Mouse (Mus musculus) thymus, adult 18-20 months (tissue): Measurements from ENCODE around the gene Zfp341.

Experiments used
- DNase-seq, 2 experiments: peaks; one replicate each; pipeline ENCODE4 v3.0.0; 2022; ENCODE audit warnings: mixed read lengths in 2 of 2

Gene Zfp341

DNA sequence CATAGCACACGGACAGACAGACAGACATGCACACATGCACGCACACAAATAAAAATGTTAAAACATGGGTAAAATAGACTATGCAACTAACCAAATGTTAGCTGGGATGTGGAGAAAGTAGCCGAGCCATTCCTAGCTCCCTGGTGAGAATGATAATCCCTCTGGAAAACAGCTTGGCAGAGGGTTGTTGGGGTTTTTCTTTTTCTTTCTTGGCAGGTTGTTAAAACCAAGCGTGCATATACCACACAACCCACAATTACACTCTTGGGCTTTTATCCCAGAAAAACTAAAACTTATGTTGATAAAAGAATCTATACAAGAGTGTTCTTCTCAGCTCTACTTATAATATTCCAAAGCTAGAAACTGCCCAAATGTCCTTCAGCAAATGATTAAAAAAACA, 24.0 kb upstream of the Zfp341 start:
- DNase-seq: no peak

DNA sequence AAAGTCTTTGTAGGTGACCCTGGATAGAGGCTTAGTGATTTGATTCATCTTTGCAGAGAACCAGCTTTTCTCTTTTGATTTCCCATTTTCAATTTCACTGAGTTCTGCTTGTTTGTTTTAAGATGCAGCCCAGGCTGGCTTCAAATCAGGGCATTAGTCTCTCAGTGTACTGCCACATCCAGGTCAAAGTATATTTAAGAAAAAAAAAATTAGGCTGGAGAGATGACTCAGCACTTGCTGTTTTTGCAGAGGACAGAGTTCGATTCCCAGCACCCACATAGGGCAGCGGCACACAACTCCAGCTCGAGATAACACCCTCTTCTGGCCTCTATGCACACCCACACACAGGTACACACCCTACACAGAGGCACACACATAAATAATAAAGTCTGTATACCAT, 21.9 kb upstream of the Zfp341 start:
- no peak for DNase-seq

DNA sequence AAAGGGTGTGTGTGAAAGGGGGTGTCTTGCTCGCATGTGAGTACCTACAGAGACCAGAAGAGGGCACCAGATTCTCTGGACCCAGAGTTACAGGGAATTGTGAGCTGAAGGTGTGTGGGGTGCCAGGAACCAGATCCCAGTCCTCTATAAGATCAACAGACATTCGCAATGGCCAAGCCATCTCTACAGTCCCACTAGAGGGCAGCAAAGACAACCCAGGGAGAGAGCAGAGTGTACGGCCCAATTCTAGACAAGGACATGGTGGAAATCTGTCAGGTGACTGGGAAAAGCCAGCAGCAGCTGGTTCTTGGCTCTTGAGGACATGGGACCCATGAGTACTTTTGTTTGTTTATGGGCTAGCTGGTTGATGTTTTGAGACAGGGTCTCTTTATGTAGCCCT, 20.1 kb upstream of the Zfp341 start:
- peak in 1 of 2 experiments; percentile 50 for DNase-seq

- no peak for DNase-seq
Observed at GRCm38 (mm10) chr2:154595775-154596174, 17.3 kb upstream of the Zfp341 start.

GRCm38 (mm10) chr2:154597399-154597798, 15.7 kb upstream of the Zfp341 start:
- no peak for DNase-seq

DNA sequence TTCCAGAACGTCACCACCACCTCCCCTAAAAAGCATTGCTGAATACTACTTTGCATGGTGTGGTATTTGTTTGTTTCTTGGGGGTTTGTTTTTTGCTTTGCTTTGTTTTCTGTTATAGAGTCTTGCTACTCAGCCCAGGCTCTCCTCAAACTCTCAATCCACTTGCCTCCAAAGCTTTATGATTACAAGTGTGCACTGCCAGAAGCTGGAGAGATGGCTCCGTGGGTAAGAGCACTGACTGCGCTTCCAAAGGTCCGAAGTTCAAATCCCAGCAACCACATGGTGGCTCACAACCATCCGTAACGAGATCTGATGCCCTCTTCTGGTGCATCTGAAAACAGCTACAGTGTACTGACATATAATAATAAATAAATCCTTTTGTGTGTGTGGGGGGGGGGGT, 12.5 kb upstream of the Zfp341 start:
- DNase-seq: no peak

DNA sequence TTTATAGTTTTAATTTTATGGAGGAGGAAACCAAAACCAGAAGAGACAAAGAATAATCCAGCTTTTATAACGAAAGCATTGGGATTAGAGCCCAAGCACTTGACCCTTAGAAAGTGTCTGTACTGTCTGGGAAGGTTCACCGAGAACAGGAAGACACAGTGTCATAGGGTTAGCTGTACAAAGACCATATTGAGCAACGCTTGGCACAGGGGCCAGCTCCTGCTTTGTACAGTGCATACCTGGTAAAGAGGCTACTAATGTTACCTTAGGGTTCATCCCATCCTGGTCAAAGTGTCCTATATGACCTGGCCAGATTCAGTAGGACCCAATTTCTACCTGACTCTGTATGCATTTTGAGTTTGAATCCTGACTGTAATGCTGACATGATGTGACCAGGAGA, 11.8 kb upstream of the Zfp341 start:
- no peak for DNase-seq

- no peak for DNase-seq
Observed at GRCm38 (mm10) chr2:154603007-154603637, 10.0 kb upstream of the Zfp341 start.

- DNase-seq: peak; percentile 92 to 98
Observed at GRCm38 (mm10) chr2:154603638-154604153, 9.4 kb upstream of the Zfp341 start, which contains the start of gene Pxmp4. Gene Pxmp4, minus strand, starts transcription at chr2:154603708.

- peak; percentile 45 to 61 for DNase-seq
Observed at GRCm38 (mm10) chr2:154604156-154604555, 8.9 kb upstream of the Zfp341 start.

GRCm38 (mm10) chr2:154606965-154607364, 6.1 kb upstream of the Zfp341 start:
- DNase-seq: no peak

DNA sequence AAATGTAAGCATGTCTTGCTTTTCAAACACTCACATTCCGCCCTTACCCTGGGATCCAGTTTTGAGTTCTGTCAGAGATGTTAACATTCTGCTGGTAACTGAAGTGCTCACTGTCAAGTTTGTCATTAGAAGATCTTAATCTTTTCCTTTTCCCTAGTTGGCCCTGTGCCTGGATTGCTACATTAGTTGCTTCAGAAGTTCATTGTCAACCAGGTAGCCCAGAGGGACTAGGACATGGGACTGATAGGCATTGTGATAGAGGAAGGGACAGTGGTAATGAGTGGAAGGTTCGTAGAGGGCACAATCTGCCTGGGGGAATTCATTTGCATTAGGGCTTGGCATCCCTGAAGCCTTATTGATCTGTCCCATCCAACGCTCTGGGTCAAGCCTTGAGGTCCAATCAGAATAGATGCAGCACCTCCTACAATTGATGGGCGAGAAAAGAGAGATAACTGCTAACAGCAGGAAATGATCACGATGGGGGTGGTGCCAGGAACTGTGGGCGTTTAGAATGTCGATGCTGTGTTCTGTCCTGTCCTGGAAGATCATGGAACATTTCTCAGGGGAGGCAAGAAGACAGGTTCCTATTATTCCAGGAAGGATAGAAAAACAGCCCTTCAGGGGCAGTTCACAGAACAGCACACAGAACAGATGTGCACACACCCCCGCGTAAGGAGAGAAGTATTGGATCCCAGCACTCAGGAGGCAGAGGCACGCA, 3.9 kb upstream of the Zfp341 start:
- no peak for DNase-seq

- no peak for DNase-seq
Observed at GRCm38 (mm10) chr2:154614841-154615576, 1.9 kb downstream of the Zfp341 start.

GRCm38 (mm10) chr2:154615674-154616073, 2.6 kb downstream of the Zfp341 start:
- DNase-seq: peak in 1 of 2 experiments; percentile 46

DNA sequence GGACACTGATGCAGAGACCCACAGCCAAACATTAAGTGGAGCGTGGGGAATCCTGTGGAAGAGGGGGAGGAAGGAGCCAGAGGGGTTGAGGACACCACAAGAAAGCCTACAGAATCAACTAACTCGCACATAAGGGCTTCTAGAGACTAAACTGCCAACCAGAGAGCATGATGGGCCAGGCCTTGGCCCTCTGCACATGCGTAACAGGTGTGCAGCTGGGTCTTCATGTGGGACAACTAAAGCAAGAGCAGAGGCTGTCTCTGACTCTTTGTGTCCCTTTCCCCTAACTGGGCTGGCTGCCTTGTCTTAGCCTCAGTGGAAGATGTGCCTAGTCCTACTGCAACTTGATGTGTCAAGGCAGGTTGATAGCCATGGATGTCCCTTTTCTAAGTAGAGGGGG, 4.0 kb downstream of the Zfp341 start:
- DNase-seq: peak; percentile 59 to 72

- no peak for DNase-seq
Observed at GRCm38 (mm10) chr2:154621684-154622083, 8.6 kb downstream of the Zfp341 start.

DNA sequence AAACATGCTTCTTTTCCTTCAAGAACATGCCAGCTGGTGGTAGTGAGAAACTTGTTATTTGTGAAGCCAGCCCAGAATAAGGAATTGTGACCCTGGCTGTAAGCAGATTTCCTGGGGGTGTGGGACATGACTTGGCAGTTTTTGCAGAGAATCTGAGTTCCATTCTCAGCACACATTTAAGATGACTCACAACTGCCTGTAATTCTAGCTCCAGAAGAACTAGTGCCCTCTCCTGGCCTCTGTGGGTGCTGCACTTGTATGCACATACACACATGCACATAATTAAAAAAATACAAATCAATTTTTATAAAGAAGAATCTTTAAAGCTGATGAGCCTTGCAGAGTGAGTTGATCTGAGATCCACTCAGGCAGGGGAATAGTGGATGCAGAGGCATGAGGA, 11.0 kb downstream of the Zfp341 start:
- DNase-seq: no peak

DNA sequence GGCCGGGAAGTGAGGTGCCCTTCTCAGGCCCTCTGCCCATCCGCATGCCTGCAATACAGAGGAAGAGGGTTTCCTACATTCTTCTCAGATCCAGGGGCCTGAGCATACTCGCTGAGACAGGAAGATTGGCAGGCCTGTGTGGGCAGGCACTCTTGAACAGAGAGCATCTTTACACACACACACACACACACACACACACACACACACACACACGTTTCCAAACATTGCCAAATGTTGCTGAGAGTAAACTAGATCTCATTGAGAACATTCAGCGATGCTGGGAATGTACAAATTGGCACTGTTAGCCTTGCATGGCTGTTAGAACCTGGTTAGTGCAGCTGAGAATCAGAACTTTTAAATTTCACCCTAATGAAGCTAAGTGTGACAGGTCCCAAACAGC, 17.4 kb downstream of the Zfp341 start:
- no peak for DNase-seq

- DNase-seq: no peak
Observed at GRCm38 (mm10) chr2:154632203-154632780, 19.2 kb downstream of the Zfp341 start.

DNA sequence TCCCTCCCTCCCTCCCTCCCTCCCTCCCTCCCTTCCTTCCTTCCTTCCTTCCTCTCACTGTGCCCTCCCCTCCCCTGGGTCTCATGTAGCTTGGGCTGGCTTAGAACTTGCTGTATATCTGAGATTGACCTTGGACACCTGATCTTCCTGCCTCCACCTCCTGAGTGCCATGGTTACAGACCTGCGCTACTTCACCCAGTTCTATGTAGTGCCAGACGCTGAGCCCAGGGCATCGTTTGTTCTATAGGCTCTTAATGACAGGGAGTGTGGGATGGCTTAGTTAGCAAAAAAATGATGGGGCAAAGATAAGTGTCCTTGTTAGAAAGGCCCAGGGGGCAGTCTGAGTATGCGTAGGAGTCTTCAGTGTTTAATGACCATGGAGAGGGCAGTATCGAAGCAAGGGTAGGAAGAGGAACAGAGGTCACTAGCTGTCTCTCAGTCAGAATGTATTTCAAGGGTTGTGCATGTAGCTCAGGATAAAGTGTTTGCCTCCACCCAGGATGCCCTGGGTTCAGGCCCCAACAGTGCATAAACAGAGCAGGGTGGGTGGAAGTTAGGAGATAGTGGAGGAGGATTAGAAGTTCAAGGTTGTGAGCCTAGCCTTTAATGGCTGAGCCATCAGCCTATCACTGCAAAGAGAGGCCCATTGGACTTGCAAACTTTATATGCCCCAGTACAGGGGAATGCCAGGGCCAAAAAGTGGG, 20.1 kb downstream of the Zfp341 start:
- DNase-seq: no peak

DNA sequence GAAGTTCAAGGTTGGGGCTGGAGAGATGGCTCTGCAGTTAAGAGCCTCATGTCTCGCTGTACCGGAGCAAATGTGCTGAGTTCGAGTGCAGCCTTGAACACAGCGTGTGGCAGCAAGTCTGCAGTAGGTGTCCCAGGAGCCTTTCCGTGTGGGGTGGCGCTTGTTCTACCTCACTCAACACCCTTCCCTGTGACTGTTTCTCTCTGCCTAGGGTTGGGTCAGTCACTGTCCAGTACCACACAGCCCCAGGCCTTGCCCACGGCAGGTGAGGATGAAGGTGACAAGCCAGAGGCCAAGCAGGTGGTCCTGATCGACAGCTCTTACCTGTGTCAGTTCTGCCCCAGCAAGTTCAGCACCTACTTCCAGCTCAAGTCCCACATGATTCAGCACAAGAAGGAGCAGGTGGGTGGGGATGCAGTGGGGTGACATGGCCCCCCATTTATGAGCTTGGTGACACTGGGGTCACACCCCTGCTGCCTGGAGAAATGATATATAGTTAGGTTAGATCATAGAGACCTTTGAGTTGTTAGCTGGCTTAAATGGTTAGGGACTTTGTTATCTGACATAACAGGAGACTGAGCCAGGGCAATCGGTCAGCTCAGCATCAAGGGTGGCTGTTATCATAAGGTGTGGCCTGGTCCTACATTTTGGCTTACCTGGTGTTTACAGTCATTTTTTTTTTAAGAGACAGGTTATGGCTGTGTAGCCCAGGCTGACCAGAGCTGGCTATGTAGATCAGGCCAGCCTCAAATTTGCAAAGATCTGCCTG, 21.0 kb downstream of the Zfp341 start:
- no peak for DNase-seq

GRCm38 (mm10) chr2:154635826-154636225, 22.7 kb downstream of the Zfp341 start:
- DNase-seq: no peak
